Mouse (Mus musculus) spleen, adult 2 months (tissue): Measurements from ENCODE around the gene Sst.

ENCODE experiments used
- CTCF ChIP-seq: fragments of 200-500 bp; IDR thresholded peaks from 2 replicates; pipeline ENCODE4 v1.5.1; 2011; ENCODE audit warnings: mild to moderate bottlenecking, inconsistent platforms; ENCODE audit not compliant: insufficient read depth, insufficient read length, insufficient replicate concordance; ENCODE audit errors: extremely low read depth
- POLR2A ChIP-seq: fragments of 200-500 bp; IDR thresholded peaks from 2 replicates; pipeline ENCODE4 v1.6.1; 2011; ENCODE audit warnings: low read depth, low read length, inconsistent platforms

GRCm38 (mm10) chr16:23921697-23922096, 30.9 kb upstream of the Sst start:
- TF ChIP-seq POLR2A (no peak), CTCF (no peak)
